Mouse (Mus musculus) layer of hippocampus, adult 8-10 months (tissue): Measurements from ENCODE around the gene Abca8b. TPM values are rescaled to one million over a fixed set of nuclear protein-coding genes. Genes with fewer than 3 reads are reported as not detected.
A peak's percentile ranks its signal among the peaks of the same experiment; 100 is the strongest.
"Not testable (repeated sequence)": the region's sequence is repeated elsewhere in the genome, so short reads cannot be mapped to it uniquely, and the experiment has no call there.

ENCODE experiments used
- DNase-seq, 2 experiments: peaks; one replicate each; pipeline ENCODE4 v3.0.0; 2022; ENCODE audit warnings: low spot score in 2 of 2
- total RNA-seq, 4 experiments: library from RNA; stranded (reverse); gene quantifications; 2 replicates each; pipeline ENCODE4 v1.2.4; 2022

The Abca8b gene
- 10 to 100 TPM; 12.4 to 13.9 (median 12.6) TPM for total RNA-seq

GRCm38 (mm10) chr11:109995624-109996023 is at the start of gene Abca8b:
TSS of gene Abca8b (minus strand) at chr11:109995845.
- peak; percentile 80 to 84 for DNase-seq

GRCm38 (mm10) chr11:110037795-110038194 is 42.1 kb upstream of the Abca8b start:
- no peak for DNase-seq

- no peak for DNase-seq
These were observed 33.5 kb upstream of the Abca8b start for GRCm38 (mm10) chr11:110028913-110029695.

- no peak for DNase-seq
These were observed 15.3 kb upstream of the Abca8b start for GRCm38 (mm10) chr11:110010836-110011546.

GRCm38 (mm10) chr11:109995013-109995412 is 632 bp downstream of the Abca8b start:
- peak; percentile 42 to 46 for DNase-seq

GRCm38 (mm10) chr11:109994014-109994413 is 1.6 kb downstream of the Abca8b start:
- DNase-seq, result no peak

GRCm38 (mm10) chr11:109991270-109991669 is 4.4 kb downstream of the Abca8b start:
- no peak for DNase-seq

- no peak for DNase-seq
These were observed 5.4 kb downstream of the Abca8b start for GRCm38 (mm10) chr11:109990256-109990655.

GRCm38 (mm10) chr11:109988164-109988563 is 7.5 kb downstream of the Abca8b start:
- DNase-seq, result no peak

GRCm38 (mm10) chr11:109987460-109988072 is 8.1 kb downstream of the Abca8b start:
- DNase-seq, result not testable (repeated sequence)

GRCm38 (mm10) chr11:109981872-109982271 is 13.8 kb downstream of the Abca8b start:
- DNase-seq, result no peak

GRCm38 (mm10) chr11:109970521-109970920 is 25.1 kb downstream of the Abca8b start:
- no peak for DNase-seq

- DNase-seq, result peak; percentile 12 to 33
These were observed 33.9 kb downstream of the Abca8b start for GRCm38 (mm10) chr11:109961495-109962492.

- DNase-seq, result no peak
These were observed 40.5 kb downstream of the Abca8b start for GRCm38 (mm10) chr11:109955185-109955584.

GRCm38 (mm10) chr11:109936915-109937314 is 58.7 kb downstream of the Abca8b start:
- no peak for DNase-seq

- not testable (repeated sequence) for DNase-seq
These were observed 62.4 kb downstream of the Abca8b start for GRCm38 (mm10) chr11:109933207-109933606.

GRCm38 (mm10) chr11:109928489-109928888 is 67.2 kb downstream of the Abca8b start:
- DNase-seq, result no peak

GRCm38 (mm10) chr11:109926718-109927680 is 68.6 kb downstream of the Abca8b start:
- no peak for DNase-seq

GRCm38 (mm10) chr11:109922236-109922635 is 73.4 kb downstream of the Abca8b start:
- DNase-seq, result no peak

GRCm38 (mm10) chr11:109919480-109919879 is 76.2 kb downstream of the Abca8b start:
- DNase-seq, result no peak
